Mouse (Mus musculus): Measurements from ENCODE around the gene Siae.

Gene Siae

GRCm38 (mm10) chr9:37681123-37681522, 125.6 kb downstream of the Siae start:
- no peak for DNase-seq (ENCODE audit: low spot score in 2 of 2)

- no peak for DNase-seq (ENCODE audit: low spot score in 2 of 2)
These were observed 131.9 kb downstream of the Siae start for GRCm38 (mm10) chr9:37687288-37687940.

GRCm38 (mm10) chr9:37687941-37688303, 132.4 kb downstream of the Siae start:
- DNase-seq (ENCODE audit: low spot score in 2 of 2) = no peak

GRCm38 (mm10) chr9:37689970-37690686, 134.6 kb downstream of the Siae start:
- DNase-seq (ENCODE audit: low spot score in 2 of 2) = no peak
